Mouse (Mus musculus): Measurements from ENCODE around the gene Clasrp. TPM values are rescaled to one million over a fixed set of nuclear protein-coding genes. Genes with fewer than 3 reads are reported as not detected.

The Clasrp gene
- polyA plus RNA-seq, 2 experiments, result 46.5 to 174 TPM

DNA sequence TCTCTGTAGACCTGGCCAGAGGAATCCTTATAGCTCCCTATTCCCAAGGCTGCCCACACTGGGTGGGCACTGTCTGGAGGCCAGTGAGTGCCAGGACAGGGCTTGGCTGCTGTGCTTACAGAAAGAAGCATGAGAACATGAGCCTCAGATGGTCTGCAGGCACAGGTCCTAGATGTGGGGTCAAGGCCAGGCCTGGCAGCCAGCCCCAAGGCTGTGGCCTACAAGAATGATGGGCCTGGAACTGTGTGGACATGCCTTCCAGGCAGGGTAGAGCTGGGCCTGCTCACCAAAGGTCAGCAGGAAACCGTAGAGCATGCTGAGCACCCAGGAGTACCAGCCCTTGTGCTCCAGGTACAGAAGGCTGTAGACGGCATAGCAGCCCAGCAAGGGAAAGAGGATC lies 30.3 kb upstream of the Clasrp start:
- Histone ChIP-seq H3K9ac (ENCODE audit: low read depth, low read length, severe bottlenecking) (no peak overlapping the region), H3K4me3 (replicated peaks; ENCODE audit: low read length) (no peak overlapping the region), H3K36me3 (ENCODE audit: control insufficient read depth, insufficient read depth, low read length) (peaks cover 75% of the 10 kb centered on the region), H3K4me1 (ENCODE audit: control insufficient read depth, insufficient read depth, low read length) (no peaks in the 10 kb centered on the region), H3K27me3 (ENCODE audit: control insufficient read depth, insufficient read depth, low read length) (no peaks in the 10 kb centered on the region), H3K27ac (replicated peaks; ENCODE audit: low read depth, low read length) (no peak overlapping the region), H3K9me3 (ENCODE audit: control insufficient read depth, low read length) (no peaks in the 10 kb centered on the region), H3K4me2 (replicated peaks; ENCODE audit: low read depth, low read length, severe bottlenecking) (no peak overlapping the region)
- no peak for ATAC-seq (ENCODE audit: low FRiP score, low read depth)
- DNase-seq (ENCODE audit: low spot score), result no peak
- no peak for TF ChIP-seq POLR2A (IDR thresholded peaks at IDR 0.05; ENCODE audit: borderline replicate concordance, extremely low read depth, insufficient read depth, insufficient read length)
- 95% methylated on average over 2 of the region's 2 CpGs for WGBS

DNA sequence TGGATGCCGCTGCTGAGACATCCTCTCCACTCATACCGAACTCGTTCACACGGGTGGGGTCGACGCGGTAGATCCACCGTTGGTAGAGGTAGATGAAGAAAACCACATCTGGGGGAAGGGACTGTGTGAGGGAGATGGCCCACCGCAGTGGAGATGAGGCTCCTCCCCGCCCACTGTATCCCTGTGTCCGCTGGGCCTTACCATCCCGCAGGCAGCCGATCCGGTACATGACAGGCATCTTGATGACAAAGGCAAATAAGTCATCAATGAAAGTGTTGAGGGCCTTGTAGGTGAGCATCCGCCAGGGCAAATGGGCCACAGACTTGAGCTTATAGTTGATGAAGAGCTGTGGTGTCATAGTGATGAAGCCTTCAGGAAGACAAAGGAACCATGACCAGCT lies 29.6 kb upstream of the Clasrp start:
- Histone ChIP-seq H3K36me3 (ENCODE audit: control insufficient read depth, insufficient read depth, low read length) (peaks cover 68% of the 10 kb centered on the region), H3K4me2 (replicated peaks; ENCODE audit: low read depth, low read length, severe bottlenecking) (no peak overlapping the region), H3K27me3 (ENCODE audit: control insufficient read depth, insufficient read depth, low read length) (no peaks in the 10 kb centered on the region), H3K4me3 (replicated peaks; ENCODE audit: low read length) (no peak overlapping the region), H3K9me3 (ENCODE audit: control insufficient read depth, low read length) (no peaks in the 10 kb centered on the region), H3K9ac (ENCODE audit: low read depth, low read length, severe bottlenecking) (no peak overlapping the region), H3K27ac (replicated peaks; ENCODE audit: low read depth, low read length) (no peak overlapping the region), H3K4me1 (ENCODE audit: control insufficient read depth, insufficient read depth, low read length) (no peaks in the 10 kb centered on the region)
- WGBS, result 95% methylated on average over 15 of the region's 15 CpGs
- ATAC-seq (ENCODE audit: low FRiP score, low read depth), result no peak
- TF ChIP-seq POLR2A (IDR thresholded peaks at IDR 0.05; ENCODE audit: borderline replicate concordance, extremely low read depth, insufficient read depth, insufficient read length), result no peak
- no peak for DNase-seq (ENCODE audit: low spot score)

DNA sequence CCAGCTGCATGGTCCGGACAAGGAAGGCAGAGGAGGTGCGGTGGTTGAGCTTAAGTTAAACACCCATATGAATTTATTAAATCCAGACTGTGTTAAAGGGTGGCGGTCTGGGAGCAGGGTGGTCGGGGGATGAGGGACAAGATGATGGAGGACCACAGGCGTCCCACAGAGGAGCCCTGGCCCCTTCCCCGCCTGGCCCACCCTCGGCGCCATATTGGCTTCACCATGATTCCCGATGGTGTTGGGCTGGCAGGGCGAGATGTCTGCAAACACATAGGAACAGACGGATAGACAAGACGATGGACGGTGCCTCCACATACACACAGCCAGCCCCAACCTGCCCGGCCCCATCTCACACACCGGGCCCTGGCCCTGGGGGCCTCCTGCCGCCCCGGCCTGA lies 28.9 kb upstream of the Clasrp start:
- Histone ChIP-seq H3K36me3 (ENCODE audit: control insufficient read depth, insufficient read depth, low read length) (peaks cover 62% of the 10 kb centered on the region), H3K4me3 (replicated peaks; ENCODE audit: low read length) (no peak overlapping the region), H3K9me3 (ENCODE audit: control insufficient read depth, low read length) (no peaks in the 10 kb centered on the region), H3K9ac (ENCODE audit: low read depth, low read length, severe bottlenecking) (no peak overlapping the region), H3K27ac (replicated peaks; ENCODE audit: low read depth, low read length) (no peak overlapping the region), H3K27me3 (ENCODE audit: control insufficient read depth, insufficient read depth, low read length) (no peaks in the 10 kb centered on the region), H3K4me2 (replicated peaks; ENCODE audit: low read depth, low read length, severe bottlenecking) (no peak overlapping the region), H3K4me1 (ENCODE audit: control insufficient read depth, insufficient read depth, low read length) (no peaks in the 10 kb centered on the region)
- no peak for TF ChIP-seq POLR2A (IDR thresholded peaks at IDR 0.05; ENCODE audit: borderline replicate concordance, extremely low read depth, insufficient read depth, insufficient read length)
- DNase-seq (ENCODE audit: low spot score) (no peak), ATAC-seq (ENCODE audit: low FRiP score, low read depth) (no peak)
- WGBS, result 92% methylated on average over 17 of the region's 17 CpGs

DNA sequence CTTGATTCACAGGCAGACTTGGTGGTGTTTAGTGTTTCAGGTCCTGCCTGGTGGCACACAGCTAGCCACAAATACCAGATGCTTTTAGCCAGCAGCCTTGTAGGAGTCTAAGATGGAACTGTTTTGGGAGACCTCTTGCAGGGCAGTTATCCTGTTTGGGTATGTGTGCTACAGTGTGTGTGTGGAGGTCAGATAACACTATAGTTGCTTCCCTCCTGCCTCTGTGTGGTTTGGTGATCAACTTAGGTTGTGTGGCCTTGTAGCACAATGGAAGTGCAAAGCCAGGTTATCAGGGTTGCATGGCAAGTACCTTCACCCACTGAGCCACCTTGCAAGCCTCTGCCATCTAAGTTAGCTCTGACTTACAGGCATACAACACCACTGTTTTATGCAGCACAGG lies 28.4 kb upstream of the Clasrp start:
- H3K4me3 ChIP-seq (replicated peaks; ENCODE audit: low read length), result no peak overlapping the region
- H3K4me2 ChIP-seq (replicated peaks; ENCODE audit: low read depth, low read length, severe bottlenecking), result no peak overlapping the region
- no peak for DNase-seq (ENCODE audit: low spot score)
- H3K27ac ChIP-seq (replicated peaks; ENCODE audit: low read depth, low read length), result no peak overlapping the region
- H3K27me3 ChIP-seq (ENCODE audit: control insufficient read depth, insufficient read depth, low read length), result no peaks in the 10 kb centered on the region
- H3K36me3 ChIP-seq (ENCODE audit: control insufficient read depth, insufficient read depth, low read length), result peaks cover 57% of the 10 kb centered on the region
- H3K9ac ChIP-seq (ENCODE audit: low read depth, low read length, severe bottlenecking), result no peak overlapping the region
- ATAC-seq (ENCODE audit: low FRiP score, low read depth), result no peak
- TF ChIP-seq POLR2A (IDR thresholded peaks at IDR 0.05; ENCODE audit: borderline replicate concordance, extremely low read depth, insufficient read depth, insufficient read length), result no peak
- H3K9me3 ChIP-seq (ENCODE audit: control insufficient read depth, low read length), result no peaks in the 10 kb centered on the region
- H3K4me1 ChIP-seq (ENCODE audit: control insufficient read depth, insufficient read depth, low read length), result no peaks in the 10 kb centered on the region

DNA sequence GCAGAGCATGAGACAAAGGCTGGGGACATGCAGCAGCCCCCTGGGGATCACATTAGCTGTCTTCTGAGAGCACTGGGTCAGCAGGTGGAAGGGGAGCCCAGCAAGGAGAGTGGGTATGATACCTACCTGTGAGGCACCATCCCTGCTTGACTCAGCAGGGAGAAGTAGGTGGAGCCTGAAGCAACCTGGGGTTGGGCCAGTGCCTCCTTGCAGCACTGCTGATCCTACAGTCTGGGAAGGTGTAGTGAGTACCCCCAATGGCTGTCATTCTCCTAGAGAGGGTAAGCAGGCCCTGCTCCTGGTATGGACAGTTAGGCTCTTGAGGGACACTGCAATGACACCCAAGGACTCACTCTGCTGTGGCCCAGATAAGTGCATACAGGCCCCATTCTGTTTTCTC lies 28.0 kb upstream of the Clasrp start:
- ATAC-seq (ENCODE audit: low FRiP score, low read depth), result no peak
- peaks cover 52% of the 10 kb centered on the region for H3K36me3 ChIP-seq (ENCODE audit: control insufficient read depth, insufficient read depth, low read length)

DNA sequence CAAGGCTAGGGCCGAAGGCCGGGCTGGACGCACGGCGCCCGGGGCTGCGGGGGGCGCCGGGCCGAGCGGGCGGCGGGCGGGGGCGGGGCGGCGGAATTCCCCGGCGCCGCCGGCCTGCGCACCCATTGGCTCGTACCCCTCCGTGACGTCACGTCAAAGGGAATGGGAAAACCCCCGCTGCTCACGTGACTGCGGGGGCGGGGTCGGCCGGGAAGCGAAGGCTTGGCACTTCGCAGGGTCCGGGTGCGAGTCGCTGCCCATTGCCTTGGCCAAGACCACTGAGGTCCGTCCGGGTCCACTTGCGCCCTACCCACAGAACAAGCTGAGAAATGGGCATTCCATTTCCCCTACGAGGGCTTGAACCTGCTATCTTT lies 25.1 kb upstream of the Clasrp start, which contains the start of gene Relb:
Relb (minus strand) TSS at position 78 of the 374 bp plus-strand sequence.
- Histone ChIP-seq H3K9ac (ENCODE audit: low read depth, low read length, severe bottlenecking) (peak within 1 kb of the TSS; percentile 59), H3K4me3 (replicated peaks; ENCODE audit: low read length) (peak within 1 kb of the TSS; percentile 75), H3K4me2 (replicated peaks; ENCODE audit: low read depth, low read length, severe bottlenecking) (peak within 1 kb of the TSS; percentile 93), H3K27me3 (ENCODE audit: control insufficient read depth, insufficient read depth, low read length) (no peaks in the 10 kb centered on the region), H3K36me3 (ENCODE audit: control insufficient read depth, insufficient read depth, low read length) (peaks cover 23% of the 10 kb centered on the region), H3K9me3 (ENCODE audit: control insufficient read depth, low read length) (no peaks in the 10 kb centered on the region), H3K27ac (replicated peaks; ENCODE audit: low read depth, low read length) (peak within 1 kb of the TSS; percentile 79), H3K4me1 (ENCODE audit: control insufficient read depth, insufficient read depth, low read length) (no peaks in the 10 kb centered on the region)
- DNase-seq (ENCODE audit: low spot score) (peak; percentile 81), ATAC-seq (ENCODE audit: low FRiP score, low read depth) (peak; percentile 77)
- TF ChIP-seq POLR2A (IDR thresholded peaks at IDR 0.05; ENCODE audit: borderline replicate concordance, extremely low read depth, insufficient read depth, insufficient read length), result no peak
- WGBS, result under 1% methylated on average over 37 of the region's 41 CpGs

More for the DNA sequence above, 28.0 kb upstream of the Clasrp start:
- no peak overlapping the region for H3K4me3 ChIP-seq (replicated peaks; ENCODE audit: low read length)
- no peak for DNase-seq (ENCODE audit: low spot score)
- no peak overlapping the region for H3K9ac ChIP-seq (ENCODE audit: low read depth, low read length, severe bottlenecking)
- H3K27ac ChIP-seq (replicated peaks; ENCODE audit: low read depth, low read length), result no peak overlapping the region
- no peaks in the 10 kb centered on the region for H3K27me3 ChIP-seq (ENCODE audit: control insufficient read depth, insufficient read depth, low read length)
- no peaks in the 10 kb centered on the region for H3K4me1 ChIP-seq (ENCODE audit: control insufficient read depth, insufficient read depth, low read length)
- no peak for TF ChIP-seq POLR2A (IDR thresholded peaks at IDR 0.05; ENCODE audit: borderline replicate concordance, extremely low read depth, insufficient read depth, insufficient read length)
- no peak overlapping the region for H3K4me2 ChIP-seq (replicated peaks; ENCODE audit: low read depth, low read length, severe bottlenecking)
- H3K9me3 ChIP-seq (ENCODE audit: control insufficient read depth, low read length), result no peaks in the 10 kb centered on the region
